Mouse (Mus musculus): ENCODE measurements at regions not wholly inside any gene's neighbourhood (a gene's known extent, or its start where the extent isn't known, plus 50 kb on each side); places are given as distances from the start of the nearest gene placed in this dataset.

- DNase-seq, result no peak
Observed at GRCm38 (mm10) chr14:84750195-84750867, 307.0 kb downstream of the Pcdh17 start.

GRCm38 (mm10) chr14:84757592-84757991 is 314.2 kb downstream of the Pcdh17 start:
- no peak for DNase-seq

- peak; percentile 12 for DNase-seq
Observed at GRCm38 (mm10) chr14:84793157-84793556, 349.8 kb downstream of the Pcdh17 start.

- no peak for DNase-seq
Observed at GRCm38 (mm10) chr14:84800925-84801324, 357.6 kb downstream of the Pcdh17 start.

- DNase-seq, result no peak
Observed at GRCm38 (mm10) chr14:84802640-84803039, 359.3 kb downstream of the Pcdh17 start.

Data from lung, postnatal 14 days (tissue).